Mouse (Mus musculus) heart, adult 9 months (tissue): ENCODE results near the gene Plaur.
A peak's percentile ranks its signal among the peaks of the same experiment; 100 is the strongest.
"Not testable (repeated sequence)": the region's sequence is repeated elsewhere in the genome, so short reads cannot be mapped to it uniquely, and the experiment has no call there.

ENCODE experiments used
- DNase-seq, 2 experiments: peaks; one replicate each; pipeline ENCODE4 v3.0.0; 2022; ENCODE audit warnings: low spot score in 2 of 2

Plaur gene

GRCm38 (mm10) chr7:24478911-24479310, 16.6 kb downstream of the Plaur start:
- no peak for DNase-seq

- DNase-seq: no peak
Observed at GRCm38 (mm10) chr7:24479685-24480084, 17.4 kb downstream of the Plaur start.

DNA sequence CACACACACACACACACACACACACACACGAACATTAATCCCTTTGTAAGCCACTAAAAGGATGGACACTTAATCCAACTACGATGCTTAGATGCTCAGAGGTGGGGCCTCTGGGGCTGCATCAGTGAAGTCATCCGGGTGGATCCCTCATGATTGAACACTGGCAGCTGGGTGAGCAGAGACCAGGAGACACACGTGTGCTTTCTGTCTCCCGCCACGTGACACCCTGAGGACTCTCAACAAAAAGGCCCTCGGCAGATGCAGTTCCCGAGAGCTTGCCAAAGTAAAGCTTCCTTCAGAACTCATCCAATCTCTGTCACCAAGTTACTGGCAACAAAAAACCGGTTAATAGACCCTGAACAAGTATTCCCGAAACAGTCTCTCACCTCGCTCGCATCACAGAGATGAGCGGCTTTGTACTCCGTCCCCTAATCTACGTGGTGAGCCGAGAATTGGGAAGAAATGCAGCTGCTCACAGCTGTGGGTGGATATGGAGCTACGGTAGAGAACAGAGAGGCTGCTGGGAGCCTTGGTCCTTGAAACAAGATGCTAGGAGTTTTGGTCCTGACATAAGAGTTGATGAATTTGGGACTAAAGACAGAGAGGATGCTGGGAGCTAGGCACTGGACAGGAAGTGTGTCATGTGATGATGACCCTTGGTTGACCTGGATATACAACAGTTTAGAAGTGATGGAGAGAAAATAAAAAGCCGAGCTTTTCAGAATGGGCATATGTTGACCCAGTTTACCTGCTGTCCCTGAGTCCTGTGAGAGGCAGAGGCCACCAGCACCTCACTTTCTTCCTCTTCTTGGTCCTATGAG, 18.0 kb downstream of the Plaur start:
- DNase-seq: peak; percentile 57 to 61

GRCm38 (mm10) chr7:24480986-24481473, 18.7 kb downstream of the Plaur start:
- peak in 1 of 2 experiments; percentile 13 for DNase-seq

DNA sequence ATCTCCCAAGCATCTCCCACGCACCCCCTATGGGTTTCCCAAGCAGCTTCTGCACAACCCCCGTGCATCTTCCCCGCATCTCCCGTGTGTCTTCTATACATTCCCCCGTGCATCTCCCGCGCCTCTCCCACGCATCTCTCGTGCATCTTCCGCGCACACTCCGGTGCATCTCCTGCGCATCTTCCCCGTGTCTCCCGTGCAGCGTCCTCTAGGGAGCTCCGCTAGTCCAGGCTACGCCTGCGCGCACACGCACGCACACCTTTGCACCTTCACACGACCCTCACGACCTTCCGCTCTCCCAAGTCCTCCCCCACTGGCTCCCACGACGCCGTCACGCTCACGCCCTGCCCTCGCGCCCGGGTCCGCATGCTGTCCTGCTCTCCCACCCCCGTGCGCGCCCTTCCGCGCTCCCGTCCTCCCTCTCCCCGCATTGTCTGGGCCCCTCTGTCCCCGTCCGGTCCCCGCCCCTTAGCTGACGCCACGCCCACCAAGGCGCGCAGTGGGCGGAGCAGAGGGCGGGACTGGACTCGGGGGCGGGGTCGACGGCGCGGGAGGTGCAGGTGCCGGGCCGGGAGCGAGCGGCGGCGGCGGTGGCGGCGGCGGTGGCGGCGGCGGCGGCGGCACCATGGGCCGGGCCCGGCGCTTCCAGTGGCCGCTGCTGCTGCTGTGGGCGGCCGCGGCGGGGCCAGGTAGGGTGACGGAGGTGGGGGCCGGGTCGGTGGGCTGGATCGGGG, 19.4 kb downstream of the Plaur start, which contains the start of gene Cadm4:
Gene Cadm4, plus strand, starts transcription at position 550 of the 734 bp plus-strand sequence.
- peak; percentile 80 to 81 for DNase-seq

- DNase-seq: no peak
Observed at GRCm38 (mm10) chr7:24482208-24483020, 20.1 kb downstream of the Plaur start.

DNA sequence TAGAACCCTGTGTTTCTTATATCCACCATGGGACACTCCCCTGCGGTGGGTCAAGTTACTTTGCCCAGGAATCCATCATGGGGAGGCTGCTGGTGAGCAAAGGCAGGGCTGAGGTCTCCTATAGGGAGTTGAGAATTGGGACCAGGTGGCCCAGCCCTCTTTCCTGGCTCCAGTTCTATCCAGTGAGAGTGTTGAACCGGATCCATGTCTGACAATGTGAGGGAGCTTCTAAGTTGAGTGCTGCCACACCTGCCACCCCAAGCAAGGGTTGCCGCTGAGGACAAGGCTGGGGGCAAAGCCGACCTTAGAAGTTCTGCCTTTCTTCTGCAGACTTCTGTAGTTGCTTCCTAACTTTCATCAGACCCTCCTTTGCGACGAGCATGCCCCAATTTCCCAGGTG, 21.0 kb downstream of the Plaur start:
- DNase-seq: not testable (repeated sequence)

DNA sequence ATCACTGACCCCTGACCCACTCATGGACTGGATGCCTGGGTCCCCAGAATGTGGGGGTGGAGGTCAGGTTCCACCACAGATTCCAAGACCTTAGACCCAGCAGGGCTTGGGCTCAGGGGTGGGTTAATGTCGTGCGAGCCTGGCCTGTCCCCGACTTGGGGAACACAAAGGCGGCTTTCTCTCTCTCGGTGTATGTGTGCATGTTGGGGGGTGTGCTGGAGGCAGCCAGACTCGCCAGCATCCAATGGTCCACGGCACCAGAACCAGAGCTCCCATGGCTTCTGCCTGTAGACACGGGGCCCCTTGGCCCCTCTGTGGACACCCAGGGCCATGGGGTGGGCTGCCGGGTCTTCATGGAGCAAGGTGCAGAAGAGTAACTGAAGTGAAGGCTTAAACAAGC, 23.2 kb downstream of the Plaur start:
- DNase-seq: no peak

DNA sequence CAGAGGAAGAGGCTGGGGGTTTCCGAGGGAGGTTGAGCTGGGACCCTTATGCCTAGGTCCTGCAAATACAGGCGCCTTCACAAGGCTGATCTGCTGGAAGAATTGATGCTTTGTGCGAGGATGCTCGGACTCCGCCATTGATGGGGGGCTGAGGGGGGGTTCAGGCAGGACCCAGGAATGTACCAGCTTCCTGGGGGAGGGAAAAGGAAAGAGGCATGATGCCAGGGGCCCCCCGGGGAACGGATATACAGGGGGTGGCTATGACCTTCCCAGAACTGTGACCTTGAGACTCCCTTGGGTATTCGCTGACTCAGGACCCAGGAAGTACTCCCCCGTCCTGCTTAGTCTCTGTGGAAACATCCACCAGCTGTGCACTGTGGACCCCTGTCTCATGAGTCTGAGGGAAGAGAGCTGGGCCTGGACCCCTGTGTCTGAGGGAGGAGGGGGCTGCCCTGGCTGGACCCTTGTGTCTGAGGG, 24.4 kb downstream of the Plaur start:
- DNase-seq: no peak

DNA sequence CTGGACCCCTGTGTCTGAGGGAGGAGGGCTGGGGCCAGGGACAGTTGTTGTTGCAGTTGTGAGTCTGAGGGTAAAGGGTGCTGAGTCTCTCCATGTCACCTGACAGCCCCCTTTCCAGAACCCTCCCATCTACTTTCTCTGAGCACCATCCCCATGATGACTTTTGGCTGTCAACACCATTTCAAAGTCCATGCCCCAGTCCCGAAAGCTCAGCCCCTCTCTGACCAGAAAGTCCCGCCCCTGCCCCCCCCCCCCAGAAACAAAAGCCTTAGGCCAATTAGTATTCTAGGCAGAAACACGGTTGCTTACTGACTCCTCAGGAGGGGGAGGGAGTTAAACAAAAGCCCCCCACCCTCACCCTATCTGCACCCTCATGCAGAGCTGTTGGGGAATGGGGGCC, 25.1 kb downstream of the Plaur start:
- no peak for DNase-seq

GRCm38 (mm10) chr7:24488303-24488702, 26.0 kb downstream of the Plaur start:
- no peak for DNase-seq

GRCm38 (mm10) chr7:24499856-24500577, 37.7 kb downstream of the Plaur start:
- no peak for DNase-seq

DNA sequence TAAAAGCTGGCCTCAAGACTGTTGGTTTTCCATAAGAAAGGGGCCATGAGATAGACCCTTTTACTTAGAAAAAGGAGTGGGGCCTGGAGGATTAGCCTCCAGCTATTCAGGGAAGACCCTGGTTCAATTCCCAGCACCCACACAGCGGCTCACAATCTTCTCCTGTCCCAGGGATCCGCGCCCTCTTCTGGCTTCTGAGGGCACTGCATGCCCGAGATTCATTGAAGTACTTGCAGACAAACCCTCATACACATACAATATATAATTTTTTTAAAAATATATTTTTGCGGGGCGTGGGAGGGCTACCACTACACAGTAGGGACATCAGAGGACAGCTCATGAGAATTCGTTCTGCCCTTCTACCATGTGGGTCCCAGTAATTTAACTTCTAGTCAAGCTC, 38.6 kb downstream of the Plaur start:
- DNase-seq: no peak

GRCm38 (mm10) chr7:24501492-24501891, 39.2 kb downstream of the Plaur start:
- DNase-seq: no peak

GRCm38 (mm10) chr7:24504004-24504403, 41.7 kb downstream of the Plaur start:
- no peak for DNase-seq

DNA sequence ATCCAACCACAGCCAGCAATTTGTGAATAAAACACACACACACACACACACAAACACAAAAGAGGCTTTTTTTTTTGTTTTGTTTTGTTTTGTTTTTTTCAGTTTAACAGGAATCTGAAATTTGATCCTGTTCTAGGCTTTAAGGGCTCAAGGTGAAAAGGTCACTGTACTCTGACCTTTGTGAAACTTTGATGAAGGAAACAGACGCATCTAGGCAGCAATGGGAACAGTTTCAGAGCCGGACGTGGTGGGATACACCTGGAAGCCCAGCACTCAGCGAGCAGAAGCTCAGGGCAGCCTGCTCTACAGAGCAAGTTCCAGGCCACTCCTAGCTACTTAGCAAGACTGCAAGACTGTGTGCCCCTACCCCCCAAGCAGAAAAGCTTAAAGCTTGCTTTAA, 42.6 kb downstream of the Plaur start:
- no peak for DNase-seq

DNA sequence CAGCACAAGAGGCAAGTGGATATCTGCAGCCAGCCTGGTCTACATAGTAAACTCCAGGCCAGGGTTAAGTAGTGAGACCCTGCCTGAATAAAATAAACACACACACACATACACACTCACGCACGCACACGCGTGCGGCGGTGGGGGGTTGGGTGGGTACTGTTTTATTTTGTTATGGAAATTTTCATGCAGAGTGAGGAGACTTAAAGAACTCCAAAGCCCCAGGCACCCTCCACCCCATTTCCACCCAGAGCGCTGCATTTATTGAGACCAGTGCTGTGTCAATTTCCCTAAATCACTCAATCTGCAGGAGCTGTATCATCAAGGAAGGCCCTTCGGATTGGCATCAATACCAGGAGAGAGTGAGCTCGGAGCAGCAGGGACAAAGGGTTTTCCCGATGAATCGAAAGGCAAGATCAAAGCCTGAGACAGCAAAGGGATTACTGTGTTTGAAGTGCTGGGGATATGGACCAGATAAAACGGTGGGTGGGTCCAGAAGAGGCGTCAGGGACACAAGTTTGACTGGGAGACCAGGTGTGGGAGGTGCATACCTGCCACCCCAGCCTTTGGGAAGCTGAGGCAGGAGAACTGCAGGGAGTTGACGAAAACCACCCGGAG, 43.3 kb downstream of the Plaur start:
- DNase-seq: no peak

DNA sequence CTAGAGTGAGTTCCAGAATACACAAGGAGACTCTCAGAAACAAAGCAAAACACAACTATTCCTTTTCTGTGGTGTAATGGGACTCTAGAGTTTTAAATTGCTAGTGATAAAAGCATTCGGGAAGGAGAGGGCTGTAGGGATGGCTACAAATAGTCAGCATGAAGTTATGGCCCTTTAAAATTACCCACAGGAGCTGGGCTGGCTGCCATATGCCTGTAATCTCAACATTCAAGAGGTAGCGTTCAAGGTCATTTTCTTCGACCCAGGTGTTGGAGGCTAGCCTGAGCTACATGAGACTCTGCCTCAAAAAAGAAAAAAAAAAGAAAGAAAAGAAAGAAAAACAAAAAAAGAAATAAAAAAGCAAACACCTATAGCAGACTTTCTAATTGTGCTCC, 43.8 kb downstream of the Plaur start:
- peak; percentile 19 to 35 for DNase-seq

- DNase-seq: peak; percentile 51 to 64
Observed at GRCm38 (mm10) chr7:24506476-24506837, 44.2 kb downstream of the Plaur start.

DNA sequence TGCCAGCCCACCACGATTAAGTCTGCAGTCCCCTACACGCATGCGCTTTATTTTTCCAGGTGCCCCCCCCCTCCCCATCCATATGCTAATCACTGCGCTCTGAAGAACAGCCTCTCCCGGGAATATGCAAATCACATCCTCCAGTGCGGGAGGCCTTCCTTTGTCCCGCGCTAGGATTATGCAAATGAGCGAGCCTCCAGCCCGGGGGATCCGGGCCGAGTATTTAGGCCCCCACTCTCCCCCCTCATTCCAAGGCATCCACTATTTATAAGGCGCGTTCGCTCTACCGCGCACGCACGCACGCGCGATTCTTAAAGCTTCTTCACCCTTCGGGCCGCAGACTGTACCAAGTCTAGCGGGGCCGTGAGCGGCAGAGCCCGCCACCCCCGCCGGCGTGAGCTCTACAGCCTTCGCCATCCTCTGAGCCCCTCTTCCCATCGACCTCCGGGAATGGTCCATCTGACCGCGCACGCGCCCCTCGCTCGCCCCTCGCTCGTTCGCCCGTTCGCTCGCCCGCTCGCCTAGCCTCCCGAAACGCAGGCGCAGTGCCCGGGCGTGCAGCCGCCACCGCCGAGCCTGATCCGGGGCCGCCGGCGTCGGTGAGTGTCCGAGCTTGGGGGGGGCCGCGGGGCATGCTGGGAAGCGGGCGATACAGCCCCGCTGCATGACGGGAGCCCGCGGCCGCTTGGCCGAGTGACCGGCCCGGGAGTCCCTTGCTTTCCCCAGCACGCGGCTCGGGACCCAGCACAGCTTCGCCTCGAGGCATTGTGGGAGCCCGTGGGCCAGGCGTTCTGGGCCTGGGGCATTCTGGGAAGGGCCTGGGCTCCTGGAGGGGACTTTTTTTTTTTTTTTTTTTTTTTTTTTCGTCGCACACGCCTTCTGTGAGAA, 44.8 kb downstream of the Plaur start, which contains the start of gene Zfp428:
Gene Zfp428, plus strand, starts transcription at position 169 of the 888 bp plus-strand sequence.
- DNase-seq: peak; percentile 85
